Mouse (Mus musculus) C2C12 (cell line): Measurements from ENCODE around the gene Adgre4. TPM values are rescaled to one million over a fixed set of nuclear protein-coding genes. Genes with fewer than 3 reads are reported as not detected.
"Not testable (repeated sequence)": the region's sequence is repeated elsewhere in the genome, so short reads cannot be mapped to it uniquely, and the experiment has no call there.

Source experiments
- H3K27me3 ChIP-seq: one replicate; pipeline ENCODE4 v1.6.1; 2011; ENCODE audit not compliant: control insufficient read depth, insufficient read depth, insufficient read length
- H3K36me3 ChIP-seq: one replicate; pipeline ENCODE4 v1.6.1; 2011; ENCODE audit not compliant: control insufficient read depth, insufficient read depth
- H3K4me3 ChIP-seq: one replicate; pipeline ENCODE4 v1.5.1; 2011; ENCODE audit warnings: mild to moderate bottlenecking, control low read depth; ENCODE audit not compliant: poor library complexity, insufficient read depth, severe bottlenecking
- H3K79me2 ChIP-seq: one replicate; pipeline ENCODE4 v1.6.1; 2011; ENCODE audit not compliant: control insufficient read depth, insufficient read depth
- H3K79me3 ChIP-seq: one replicate; pipeline ENCODE4 v1.6.1; 2011; ENCODE audit warnings: low read depth, control low read depth
- H3ac ChIP-seq: one replicate; pipeline ENCODE3; 2011; ENCODE audit warnings: low read depth; ENCODE audit not compliant: control insufficient read depth, insufficient read length
- CEBPB ChIP-seq: IDR thresholded peaks from one replicate; pipeline ENCODE4 v1.6.1; 2011; ENCODE audit warnings: low read depth, mild to moderate bottlenecking, control low read depth, moderate library complexity
- CTCF ChIP-seq: IDR thresholded peaks from one replicate; pipeline ENCODE4 v1.5.1; 2011; ENCODE audit not compliant: control insufficient read depth, insufficient read depth, insufficient read length
- FOSL1 ChIP-seq: IDR thresholded peaks from one replicate; pipeline ENCODE4 v1.8.0; 2011; ENCODE audit warnings: mild to moderate bottlenecking, low read length; ENCODE audit not compliant: poor library complexity, insufficient read depth, severe bottlenecking
- MAX ChIP-seq: IDR thresholded peaks from one replicate; pipeline ENCODE4 v1.6.1; 2011; ENCODE audit warnings: mild to moderate bottlenecking, control low read depth
- MYOD1 ChIP-seq: IDR thresholded peaks from one replicate; pipeline ENCODE4 v1.6.1; 2011; ENCODE audit warnings: low read depth; ENCODE audit not compliant: control insufficient read depth, insufficient read length
- MYOG ChIP-seq: IDR thresholded peaks from one replicate; pipeline ENCODE4 v1.6.1; 2011; ENCODE audit not compliant: control insufficient read depth, insufficient read length; ENCODE audit errors: extremely low read depth
- USF1 ChIP-seq: IDR thresholded peaks from one replicate; pipeline ENCODE4 v1.6.1; 2011; ENCODE audit warnings: low read depth, mild to moderate bottlenecking, control low read depth, moderate library complexity
- polyA plus RNA-seq: library from polyadenylated mRNA; unstranded; fragments of >200 nt; fragmentation: generic; extraction: Trizol; gene quantifications from one replicate; pipeline ENCODE4 v1.2.1, GENCODE M21; 2012; ENCODE audit warnings: missing spikeins

The Adgre4 gene
- polyA plus RNA-seq, 1 experiment: not detected

DNA sequence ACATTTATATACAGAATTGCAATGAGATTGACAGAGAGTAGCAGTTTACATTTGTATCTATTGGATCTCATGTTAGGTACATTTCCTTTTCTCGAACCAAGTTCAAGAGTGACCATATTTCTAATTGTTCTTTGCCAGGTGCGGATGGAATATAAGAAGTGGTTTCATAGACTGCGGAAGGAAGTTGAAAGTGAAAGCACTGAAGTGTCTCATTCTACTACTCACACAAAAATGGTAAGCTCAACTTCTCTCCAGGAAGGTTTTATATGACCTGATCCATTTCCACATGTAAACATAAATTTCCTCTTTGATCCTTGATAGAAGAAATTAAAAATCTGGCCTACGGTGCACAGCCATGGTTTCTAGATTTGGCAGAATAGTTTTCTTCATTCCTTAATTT lies 93.3 kb downstream of the Adgre4 start:
- no peaks in the 10 kb centered on the region for H3K36me3 ChIP-seq
- H3K79me3 ChIP-seq: no peaks in the 10 kb centered on the region
- H3K27me3 ChIP-seq: no peaks in the 10 kb centered on the region
- TF ChIP-seq USF1 (no peak), CEBPB (no peak), CTCF (no peak), MAX (no peak), FOSL1 (no peak), MYOD1 (no peak), MYOG (no peak)
- H3ac ChIP-seq: no peak overlapping the region
- no peak overlapping the region for H3K4me3 ChIP-seq
- H3K79me2 ChIP-seq: no peaks in the 10 kb centered on the region

DNA sequence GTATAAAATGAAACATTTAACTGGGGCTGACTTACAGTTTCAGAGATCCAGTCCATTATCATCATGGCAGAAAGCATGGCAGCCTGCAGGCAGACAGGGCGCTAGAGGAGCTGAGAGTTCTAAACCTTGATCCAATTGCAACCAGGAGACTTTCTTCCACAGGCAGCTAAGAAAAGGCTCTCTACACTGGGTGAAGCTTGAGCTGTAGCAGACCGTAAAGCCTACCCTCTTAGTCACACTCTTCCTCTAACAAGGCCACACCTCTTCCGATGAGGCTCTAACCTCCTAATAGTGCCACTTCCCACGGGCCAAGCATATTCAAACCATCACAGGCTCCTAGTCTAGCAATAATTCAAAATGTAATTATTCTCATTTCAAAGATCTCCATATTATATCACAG lies 127.4 kb downstream of the Adgre4 start:
- no peaks in the 10 kb centered on the region for H3K36me3 ChIP-seq
- H3K79me2 ChIP-seq: peaks cover 31% of the 10 kb centered on the region
- peaks cover 18% of the 10 kb centered on the region for H3K79me3 ChIP-seq
- no peak overlapping the region for H3ac ChIP-seq
- no peak overlapping the region for H3K4me3 ChIP-seq
- TF ChIP-seq FOSL1 (no peak), MAX (no peak), CEBPB (no peak), CTCF (no peak), MYOG (no peak), MYOD1 (no peak), USF1 (no peak)
- H3K27me3 ChIP-seq: no peaks in the 10 kb centered on the region

DNA sequence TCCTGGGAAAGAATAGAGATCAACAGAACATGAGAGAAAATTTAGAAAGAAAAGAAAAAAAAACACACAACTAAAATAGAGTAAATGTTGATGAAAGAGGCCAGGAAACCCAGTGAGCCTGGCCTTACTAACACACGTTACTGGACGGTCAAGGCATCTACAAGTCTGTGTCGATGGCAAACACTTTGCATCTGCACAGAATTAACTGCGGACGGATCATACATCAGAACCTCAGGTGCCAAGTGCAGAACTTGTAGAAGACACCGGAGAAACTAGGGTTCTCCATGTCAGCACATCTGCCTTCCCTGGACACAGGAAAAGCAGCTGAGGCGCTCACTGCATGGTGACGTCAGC lies 128.5 kb downstream of the Adgre4 start:
- H3K36me3 ChIP-seq, H3K27me3 ChIP-seq: not testable (repeated sequence)
- Histone ChIP-seq H3K79me3 (peaks cover 15% of the 10 kb centered on the region), H3ac (peak overlapping the region; percentile 71), H3K4me3 (peak overlapping the region; percentile 34), H3K79me2 (peaks cover 29% of the 10 kb centered on the region)

DNA sequence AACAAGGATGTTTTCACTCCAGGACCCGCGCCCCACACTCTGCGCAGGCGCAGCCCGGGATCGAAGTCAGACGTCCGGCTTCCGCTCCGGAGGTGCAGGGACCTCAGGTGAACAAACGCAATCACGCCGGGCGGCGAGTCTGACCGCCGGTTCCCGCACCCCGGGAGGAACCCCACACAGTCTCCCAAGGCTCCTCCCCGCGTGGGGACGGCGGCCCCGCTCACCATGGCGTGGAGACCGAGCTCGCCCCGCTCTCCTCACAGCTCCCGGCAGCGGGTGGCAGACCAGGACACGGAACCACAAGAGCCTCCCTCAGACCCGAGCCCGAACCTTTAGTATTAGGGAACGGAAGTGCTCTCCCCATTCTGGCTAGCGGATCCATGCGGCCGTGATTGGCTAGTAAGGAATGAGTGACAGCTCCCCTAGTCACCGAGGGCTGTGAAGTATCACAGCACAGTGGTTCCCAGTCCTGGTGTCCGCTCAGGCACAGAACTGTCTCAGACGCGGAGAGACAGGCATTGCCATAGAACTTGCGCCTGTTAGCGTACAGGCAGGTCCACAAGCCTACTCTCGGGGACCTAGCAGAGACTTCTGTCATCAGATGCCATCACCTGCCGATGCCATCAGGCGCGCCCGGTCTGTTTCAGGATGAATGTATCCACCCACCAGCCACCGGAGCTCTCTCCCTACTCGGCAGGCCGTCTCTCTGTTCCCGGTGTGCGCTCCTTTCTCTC lies 129.0 kb downstream of the Adgre4 start, which contains the start of gene Zfp119a:
Gene Zfp119a (minus strand): TSS at position 295 of the 734 bp plus-strand sequence.
- not testable (repeated sequence) for H3K36me3 ChIP-seq, H3K27me3 ChIP-seq
- peak within 1 kb of the TSS; percentile 34 for H3K4me3 ChIP-seq
- peak within 1 kb of the TSS; percentile 84 for H3ac ChIP-seq
- H3K79me3 ChIP-seq: peaks cover 14% of the 10 kb centered on the region
- peaks cover 24% of the 10 kb centered on the region for H3K79me2 ChIP-seq

DNA sequence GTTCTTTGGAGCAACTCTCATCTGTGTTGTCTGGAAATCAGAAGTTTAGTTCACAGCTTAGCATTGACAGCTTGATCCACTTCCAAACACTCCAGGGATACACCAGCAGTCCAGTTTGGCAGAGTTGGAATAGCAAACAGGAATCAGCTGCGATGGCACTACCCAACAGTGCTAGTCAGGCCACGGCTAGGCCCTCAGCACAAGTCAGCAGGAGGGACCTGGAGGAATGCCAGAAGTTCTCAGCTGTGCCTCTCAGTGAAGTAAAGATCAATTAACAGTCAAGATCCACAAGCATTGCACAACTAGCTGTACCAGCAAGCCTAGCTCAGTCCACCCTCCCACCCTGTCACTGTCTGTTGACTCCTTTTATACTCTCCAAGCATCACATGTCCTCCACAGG lies 133.8 kb downstream of the Adgre4 start:
- Histone ChIP-seq H3K27me3 (no peaks in the 10 kb centered on the region), H3K36me3 (no peaks in the 10 kb centered on the region), H3K79me2 (no peaks in the 10 kb centered on the region), H3K4me3 (no peak overlapping the region), H3ac (no peak overlapping the region), H3K79me3 (no peaks in the 10 kb centered on the region)
- TF ChIP-seq CTCF (no peak), USF1 (no peak), MYOD1 (no peak), MYOG (no peak)

DNA sequence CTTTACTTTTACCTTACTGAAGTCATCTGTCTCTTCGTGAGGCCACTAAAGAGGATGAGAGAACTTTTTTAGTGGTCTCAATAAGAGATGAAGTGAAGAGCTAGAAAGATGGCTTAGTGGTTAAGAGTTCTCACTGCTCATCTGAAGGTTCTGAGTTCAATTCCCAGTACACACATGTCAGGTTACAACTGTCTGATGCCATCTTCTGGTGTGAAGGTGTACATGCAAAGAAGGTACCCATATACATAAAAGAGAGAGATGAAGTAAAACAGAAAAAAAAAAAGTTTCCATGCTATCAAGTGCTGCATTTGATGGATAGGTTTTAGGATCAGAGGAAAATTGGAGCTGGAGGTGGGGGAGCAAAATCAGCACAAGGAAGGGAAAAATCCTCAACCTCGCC lies 135.1 kb downstream of the Adgre4 start:
- no peak overlapping the region for H3ac ChIP-seq
- H3K4me3 ChIP-seq: no peak overlapping the region

DNA sequence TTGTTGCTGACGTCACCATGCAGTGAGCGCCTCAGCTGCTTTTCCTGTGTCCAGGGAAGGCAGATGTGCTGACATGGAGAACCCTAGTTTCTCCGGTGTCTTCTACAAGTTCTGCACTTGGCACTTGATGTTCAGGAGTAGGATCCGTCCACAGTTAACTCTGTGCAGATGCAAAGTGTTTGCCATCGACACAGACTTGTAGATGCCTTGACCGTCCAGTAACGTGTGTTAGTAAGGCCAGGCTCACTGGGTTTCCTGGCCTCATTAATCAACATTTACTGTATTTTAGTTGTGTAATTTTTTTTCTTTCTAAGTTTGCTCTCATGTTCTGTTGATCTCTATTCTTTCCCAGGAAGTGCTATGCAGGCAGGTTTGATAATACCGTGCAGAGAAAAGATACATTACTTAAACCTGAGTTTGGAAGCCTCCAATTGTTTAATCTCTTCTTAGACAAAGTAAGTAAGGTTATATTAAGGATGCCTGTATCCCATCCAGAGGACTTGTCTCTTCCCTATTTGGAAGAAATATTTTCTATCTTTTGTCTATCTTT lies 142.7 kb downstream of the Adgre4 start:
- Histone ChIP-seq H3K79me2 (peaks cover 16% of the 10 kb centered on the region), H3ac (peak overlapping the region; percentile 62), H3K79me3 (peaks cover 11% of the 10 kb centered on the region), H3K4me3 (peak overlapping the region; percentile 37)
- H3K27me3 ChIP-seq, H3K36me3 ChIP-seq: not testable (repeated sequence)

More for the DNA sequence above, 135.1 kb downstream of the Adgre4 start:
- no peaks in the 10 kb centered on the region for H3K79me3 ChIP-seq
- H3K36me3 ChIP-seq: no peaks in the 10 kb centered on the region
- TF ChIP-seq FOSL1 (no peak), MAX (no peak), CTCF (no peak), MYOD1 (no peak), USF1 (no peak)
- H3K79me2 ChIP-seq: no peaks in the 10 kb centered on the region
- no peaks in the 10 kb centered on the region for H3K27me3 ChIP-seq
